Mouse (Mus musculus) C2C12 (cell line): ENCODE results near the gene Sult5a1. TPM values are rescaled to one million over a fixed set of nuclear protein-coding genes. Genes with fewer than 3 reads are reported as not detected.
"Not testable (repeated sequence)": the region's sequence is repeated elsewhere in the genome, so short reads cannot be mapped to it uniquely, and the experiment has no call there.

Experiments used
- H3K27me3 ChIP-seq: one replicate; pipeline ENCODE4 v1.6.1; 2011; ENCODE audit not compliant: control insufficient read depth, insufficient read depth, insufficient read length
- H3K36me3 ChIP-seq: one replicate; pipeline ENCODE4 v1.6.1; 2011; ENCODE audit not compliant: control insufficient read depth, insufficient read depth
- H3K4me3 ChIP-seq: one replicate; pipeline ENCODE4 v1.5.1; 2011; ENCODE audit warnings: mild to moderate bottlenecking, control low read depth; ENCODE audit not compliant: poor library complexity, insufficient read depth, severe bottlenecking
- H3K79me2 ChIP-seq: one replicate; pipeline ENCODE4 v1.6.1; 2011; ENCODE audit not compliant: control insufficient read depth, insufficient read depth
- H3K79me3 ChIP-seq: one replicate; pipeline ENCODE4 v1.6.1; 2011; ENCODE audit warnings: low read depth, control low read depth
- H3ac ChIP-seq: one replicate; pipeline ENCODE3; 2011; ENCODE audit warnings: low read depth; ENCODE audit not compliant: control insufficient read depth, insufficient read length
- CEBPB ChIP-seq: IDR thresholded peaks from one replicate; pipeline ENCODE4 v1.6.1; 2011; ENCODE audit warnings: low read depth, mild to moderate bottlenecking, control low read depth, moderate library complexity
- CTCF ChIP-seq: IDR thresholded peaks from one replicate; pipeline ENCODE4 v1.5.1; 2011; ENCODE audit not compliant: control insufficient read depth, insufficient read depth, insufficient read length
- FOSL1 ChIP-seq: IDR thresholded peaks from one replicate; pipeline ENCODE4 v1.8.0; 2011; ENCODE audit warnings: mild to moderate bottlenecking, low read length; ENCODE audit not compliant: poor library complexity, insufficient read depth, severe bottlenecking
- MAX ChIP-seq: IDR thresholded peaks from one replicate; pipeline ENCODE4 v1.6.1; 2011; ENCODE audit warnings: mild to moderate bottlenecking, control low read depth
- MYOD1 ChIP-seq: IDR thresholded peaks from one replicate; pipeline ENCODE4 v1.6.1; 2011; ENCODE audit warnings: low read depth; ENCODE audit not compliant: control insufficient read depth, insufficient read length
- MYOG ChIP-seq: IDR thresholded peaks from one replicate; pipeline ENCODE4 v1.6.1; 2011; ENCODE audit not compliant: control insufficient read depth, insufficient read length; ENCODE audit errors: extremely low read depth
- USF1 ChIP-seq: IDR thresholded peaks from one replicate; pipeline ENCODE4 v1.6.1; 2011; ENCODE audit warnings: low read depth, mild to moderate bottlenecking, control low read depth, moderate library complexity
- long read RNA-seq, 2 experiments: library from polyadenylated mRNA; unstranded; transcript quantifications; one replicate each; pipeline ENCODE4 v2.0.0; 2019 to 2020
- polyA plus RNA-seq: library from polyadenylated mRNA; unstranded; fragments of >200 nt; fragmentation: generic; extraction: Trizol; gene quantifications from one replicate; pipeline ENCODE4 v1.2.1, GENCODE M21; 2012; ENCODE audit warnings: missing spikeins

Gene Sult5a1
- 0.05 TPM for polyA plus RNA-seq
- long read RNA-seq, experiment 1 = 0 reads
- long read RNA-seq, experiment 2 = 0 reads

DNA sequence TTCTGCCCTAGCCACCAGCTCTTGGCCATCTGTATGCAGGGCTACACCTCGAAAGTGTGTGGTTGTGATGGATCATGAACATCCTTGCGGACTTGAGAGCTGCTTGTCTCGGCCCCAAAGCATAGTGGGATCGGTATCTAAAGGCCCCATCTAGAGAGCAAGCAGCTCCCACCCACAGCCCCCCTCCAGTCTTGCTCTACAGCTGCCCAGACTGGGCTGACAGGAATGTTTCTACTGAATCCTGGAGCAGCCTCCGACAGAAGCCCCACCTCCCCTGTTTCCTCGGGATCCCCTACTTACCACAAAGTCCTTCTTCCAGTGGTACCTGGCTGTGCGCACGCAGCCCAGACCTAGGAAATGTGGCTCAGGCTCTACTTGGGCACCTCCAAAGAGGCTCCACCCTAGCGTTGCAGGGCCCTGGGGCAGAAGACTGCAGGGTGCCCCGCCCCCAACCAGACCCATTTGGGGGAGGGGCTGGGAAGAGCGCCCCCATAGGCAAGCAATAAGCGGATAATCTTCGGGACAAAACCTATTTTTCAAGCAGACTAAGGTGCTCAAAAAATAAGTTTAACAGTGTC lies at the start of gene Sult5a1:
Gene Sult5a1 (minus strand): TSS at position 428 of the 578 bp plus-strand sequence.
- no peaks in the 10 kb centered on the region for H3K79me3 ChIP-seq
- no peaks in the 10 kb centered on the region for H3K79me2 ChIP-seq
- H3K4me3 ChIP-seq = no peak within 1 kb of the TSS
- no peak for TF ChIP-seq CTCF
- TF ChIP-seq FOSL1 = no peak
- no peak for TF ChIP-seq USF1
- TF ChIP-seq MYOD1 = no peak
- no peak for TF ChIP-seq MYOG
- TF ChIP-seq MAX = no peak
- TF ChIP-seq CEBPB = no peak
- peaks cover 3% of the 10 kb centered on the region for H3K27me3 ChIP-seq
- no peaks in the 10 kb centered on the region for H3K36me3 ChIP-seq
- H3ac ChIP-seq = no peak within 1 kb of the TSS

DNA sequence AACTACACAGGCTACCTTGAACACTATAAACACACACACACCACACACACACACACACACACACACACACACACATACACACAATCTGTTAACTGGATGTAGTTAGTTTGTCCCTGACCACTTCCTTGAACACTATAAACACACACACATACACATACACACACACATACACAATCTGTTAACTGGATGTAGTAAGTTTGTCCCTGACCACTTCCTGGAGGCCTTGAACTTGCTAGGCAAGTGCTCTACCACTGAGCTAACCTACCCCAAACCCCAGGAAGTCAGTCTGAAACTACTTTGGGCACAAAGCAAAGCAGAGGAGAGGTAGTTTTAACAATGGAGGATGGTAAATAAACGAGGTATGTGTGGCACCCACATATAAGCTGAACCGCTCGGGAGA lies 45.5 kb upstream of the Sult5a1 start:
- Histone ChIP-seq H3K27me3 (peaks cover 5% of the 10 kb centered on the region), H3K36me3 (peaks cover 11% of the 10 kb centered on the region), H3K79me3 (no peaks in the 10 kb centered on the region), H3K4me3 (no peak overlapping the region), H3ac (no peak overlapping the region), H3K79me2 (no peaks in the 10 kb centered on the region)
- no peak for TF ChIP-seq CEBPB
- TF ChIP-seq USF1 = no peak
- TF ChIP-seq CTCF = no peak
- TF ChIP-seq MYOD1 = no peak
- TF ChIP-seq MYOG = no peak
- no peak for TF ChIP-seq MAX
- no peak for TF ChIP-seq FOSL1

- Histone ChIP-seq H3ac (no peak overlapping the region), H3K4me3 (no peak overlapping the region), H3K27me3 (peaks cover 5% of the 10 kb centered on the region), H3K36me3 (peaks cover 4% of the 10 kb centered on the region), H3K79me2 (no peaks in the 10 kb centered on the region), H3K79me3 (no peaks in the 10 kb centered on the region)
- TF ChIP-seq USF1 = no peak
- TF ChIP-seq CTCF = peak; percentile 26
Observed at GRCm38 (mm10) chr8:123202288-123202687, 44.2 kb upstream of the Sult5a1 start.

- H3K79me3 ChIP-seq = no peaks in the 10 kb centered on the region
- H3K27me3 ChIP-seq = peaks cover 5% of the 10 kb centered on the region
- TF ChIP-seq CEBPB (no peak), FOSL1 (no peak), MYOG (no peak), CTCF (no peak), MAX (no peak)
- no peak overlapping the region for H3ac ChIP-seq
- no peak overlapping the region for H3K4me3 ChIP-seq
- H3K36me3 ChIP-seq = no peaks in the 10 kb centered on the region
- H3K79me2 ChIP-seq = no peaks in the 10 kb centered on the region
Observed at GRCm38 (mm10) chr8:123199864-123200263, 41.7 kb upstream of the Sult5a1 start.

GRCm38 (mm10) chr8:123197016-123197415 lies 38.9 kb upstream of the Sult5a1 start:
- H3K4me3 ChIP-seq, H3K27me3 ChIP-seq, H3K36me3 ChIP-seq, H3K79me3 ChIP-seq, H3K79me2 ChIP-seq, H3ac ChIP-seq: not testable (repeated sequence)

- no peak for TF ChIP-seq CTCF
- TF ChIP-seq CEBPB = no peak
- no peak for TF ChIP-seq MYOG
- TF ChIP-seq MAX = no peak
- TF ChIP-seq USF1 = no peak
- no peak for TF ChIP-seq MYOD1
- no peak for TF ChIP-seq FOSL1
- H3K79me2 ChIP-seq = no peaks in the 10 kb centered on the region
- no peaks in the 10 kb centered on the region for H3K36me3 ChIP-seq
- H3ac ChIP-seq = no peak overlapping the region
- no peaks in the 10 kb centered on the region for H3K79me3 ChIP-seq
- H3K4me3 ChIP-seq = no peak overlapping the region
- no peaks in the 10 kb centered on the region for H3K27me3 ChIP-seq
Observed at GRCm38 (mm10) chr8:123193771-123194170, 35.7 kb upstream of the Sult5a1 start.
